Mouse (Mus musculus) cortical plate, adult 2 months (tissue): ENCODE data around the gene Apela. TPM values are rescaled to one million over a fixed set of nuclear protein-coding genes. Genes with fewer than 3 reads are reported as not detected.

Source experiments
- H3K27ac ChIP-seq: fragments of 200-500 bp; 2 replicates; pipeline ENCODE4 v1.5.1; 2012; ENCODE audit warnings: low read length, control low read depth, inconsistent platforms; ENCODE audit not compliant: insufficient read depth
- H3K4me1 ChIP-seq: fragments of 200-500 bp; 2 replicates; pipeline ENCODE4 v1.6.1; 2011; ENCODE audit warnings: low read length; ENCODE audit not compliant: control insufficient read depth, insufficient read depth
- H3K4me3 ChIP-seq: fragments of 200-500 bp; 2 replicates; pipeline ENCODE4 v1.5.1; 2011; ENCODE audit warnings: mild to moderate bottlenecking, low read length, control low read depth; ENCODE audit not compliant: insufficient read depth
- CTCF ChIP-seq: fragments of 200-500 bp; IDR thresholded peaks from 2 replicates; pipeline ENCODE4 v1.5.1; 2011; ENCODE audit warnings: mild to moderate bottlenecking, control low read depth, low read length; ENCODE audit not compliant: insufficient read depth; ENCODE audit errors: extremely low read depth
- POLR2A ChIP-seq: fragments of 200-500 bp; IDR thresholded peaks from 2 replicates; pipeline ENCODE4 v1.6.1; 2011; ENCODE audit warnings: mild to moderate bottlenecking, low read length, control low read depth; ENCODE audit not compliant: insufficient read depth; ENCODE audit errors: extremely low read depth
- polyA plus RNA-seq: library from polyadenylated mRNA; depleted of rRNA; stranded (reverse); fragments of >200 nt; gene quantifications from 2 replicates; pipeline ENCODE4 v1.2.3, GENCODE M21; 2012

Gene Apela
- polyA plus RNA-seq, 1 experiment = not detected

DNA sequence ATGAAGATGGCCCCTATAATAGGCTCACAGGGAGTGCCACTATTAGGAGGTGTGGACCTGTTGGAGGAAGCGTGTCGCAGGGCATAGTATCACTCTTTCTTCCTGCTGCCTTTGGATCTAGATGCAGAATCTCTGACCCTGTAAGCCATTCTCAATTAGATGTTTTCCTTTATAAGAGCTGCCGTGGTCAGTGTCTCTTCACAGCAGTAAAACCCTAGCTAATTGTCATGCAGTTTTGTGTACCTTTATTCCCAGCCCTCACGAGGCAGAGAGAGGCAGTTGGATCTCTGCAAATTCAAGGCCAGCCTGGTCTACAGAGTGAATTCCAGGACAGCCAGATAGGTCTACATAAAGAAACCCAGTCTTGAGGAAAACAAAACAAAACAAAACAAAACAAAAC, 25.1 kb upstream of the Apela start:
- no peak overlapping the region for H3K27ac ChIP-seq
- no peaks in the 10 kb centered on the region for H3K4me1 ChIP-seq
- no peak for TF ChIP-seq POLR2A
- H3K4me3 ChIP-seq = no peak overlapping the region

DNA sequence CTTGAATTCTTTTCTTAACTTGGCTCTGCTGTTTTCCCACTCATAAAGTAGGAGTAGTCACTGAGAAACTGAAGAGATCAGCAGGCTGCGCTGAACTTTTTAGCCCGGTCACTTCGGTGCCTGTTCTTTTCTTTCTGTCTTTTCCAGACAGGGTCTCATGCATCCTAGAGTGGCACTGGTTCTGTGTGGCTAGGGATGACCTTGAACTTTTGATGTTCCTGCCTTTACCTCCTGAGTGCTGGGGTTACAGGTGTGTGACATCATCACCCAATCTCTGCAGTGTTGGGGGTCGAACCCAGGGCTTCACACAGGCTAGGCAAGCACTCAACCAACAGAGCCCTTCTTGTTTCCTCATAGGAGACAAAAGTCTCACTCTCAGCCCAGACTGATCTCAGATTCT, 19.6 kb upstream of the Apela start:
- H3K4me3 ChIP-seq = no peak overlapping the region
- no peak overlapping the region for H3K27ac ChIP-seq
- no peak for TF ChIP-seq CTCF
- no peak for TF ChIP-seq POLR2A
- H3K4me1 ChIP-seq = no peaks in the 10 kb centered on the region

DNA sequence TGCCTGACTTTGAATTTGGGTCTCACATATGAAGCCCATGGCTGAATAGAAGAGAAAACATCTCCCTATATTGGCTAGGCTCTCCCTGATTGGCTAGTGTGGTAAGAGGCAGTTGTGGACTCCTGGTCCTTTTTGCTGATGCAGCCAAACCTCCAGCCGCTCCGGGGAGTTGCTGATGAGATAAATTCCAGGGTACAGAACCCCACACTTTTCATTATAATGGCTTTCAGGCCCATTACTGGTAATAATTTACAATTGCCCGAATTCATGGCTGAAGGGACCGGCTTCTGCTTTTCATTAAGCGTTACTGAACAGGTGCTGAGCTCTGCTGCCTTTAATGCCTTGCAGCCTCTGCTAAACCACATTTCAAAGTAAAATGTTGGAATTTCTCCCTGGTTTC, 16.8 kb upstream of the Apela start:
- Histone ChIP-seq H3K4me3 (no peak overlapping the region), H3K4me1 (no peaks in the 10 kb centered on the region), H3K27ac (no peak overlapping the region)
- TF ChIP-seq POLR2A (no peak), CTCF (no peak)

DNA sequence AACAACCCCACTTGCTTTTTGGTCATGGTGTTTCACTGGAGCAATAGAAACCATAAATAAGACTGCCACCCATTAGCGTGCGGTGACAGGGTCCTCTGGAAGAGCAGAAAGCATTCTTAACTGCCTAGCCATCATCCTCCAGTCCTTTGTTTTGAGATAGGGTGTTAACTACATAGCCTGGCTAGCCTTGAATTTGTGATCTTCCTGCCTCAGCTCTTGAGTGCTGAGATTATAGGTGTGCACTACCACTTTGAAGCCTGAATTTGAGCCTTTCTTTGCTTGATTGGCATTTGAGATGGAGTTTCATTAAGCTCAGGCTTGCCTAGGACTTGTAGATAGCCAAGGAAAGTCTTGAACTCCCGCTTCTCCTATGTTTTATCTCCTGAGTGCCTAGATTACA, 16.4 kb upstream of the Apela start:
- Histone ChIP-seq H3K4me1 (no peaks in the 10 kb centered on the region), H3K27ac (no peak overlapping the region)

DNA sequence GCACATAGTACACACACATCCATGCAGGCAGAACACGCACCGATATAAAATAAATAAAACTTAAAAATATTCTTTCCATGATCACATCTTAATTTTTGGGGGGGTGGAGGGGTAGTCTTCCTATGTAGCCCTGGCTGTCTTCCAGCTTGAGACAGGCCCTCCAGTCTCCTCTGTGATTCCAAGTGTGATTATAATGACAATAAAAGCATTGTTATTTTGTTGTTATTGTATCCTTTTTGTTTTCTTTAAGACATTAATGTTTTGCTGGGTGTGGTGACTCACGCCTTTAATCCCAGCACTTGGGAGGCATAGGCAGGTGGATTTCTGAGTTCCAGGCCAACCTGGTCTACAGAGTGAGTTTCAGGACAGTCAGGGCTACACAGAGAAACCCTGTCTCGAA, 10.7 kb upstream of the Apela start:
- no peak for TF ChIP-seq POLR2A
- no peak for TF ChIP-seq CTCF
- no peaks in the 10 kb centered on the region for H3K4me1 ChIP-seq
- no peak overlapping the region for H3K27ac ChIP-seq
- no peak overlapping the region for H3K4me3 ChIP-seq

More for the DNA sequence above, 16.4 kb upstream of the Apela start:
- no peak overlapping the region for H3K4me3 ChIP-seq
- TF ChIP-seq CTCF (no peak), POLR2A (no peak)

DNA sequence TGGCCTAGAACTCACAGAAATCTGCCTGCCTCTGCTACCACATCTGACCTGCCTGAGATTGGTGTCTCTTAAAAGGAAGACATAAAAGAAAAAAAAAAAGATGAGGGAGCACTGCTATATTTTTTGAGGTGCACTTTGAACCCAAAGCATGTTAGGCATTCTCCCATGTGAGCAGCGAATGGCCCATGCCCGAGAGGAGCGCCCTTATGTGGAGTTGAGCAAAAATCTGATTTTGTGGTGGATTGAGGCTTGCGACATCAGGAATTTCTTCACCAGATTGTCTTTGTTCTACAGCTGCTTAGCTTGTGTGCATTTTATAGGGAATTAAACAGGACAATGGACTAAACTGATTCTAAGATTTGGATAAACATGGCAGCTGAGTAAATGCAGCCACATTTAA, 10.1 kb upstream of the Apela start:
- H3K4me3 ChIP-seq = no peak overlapping the region
- no peak overlapping the region for H3K27ac ChIP-seq
- TF ChIP-seq POLR2A (no peak), CTCF (no peak)
- no peaks in the 10 kb centered on the region for H3K4me1 ChIP-seq

DNA sequence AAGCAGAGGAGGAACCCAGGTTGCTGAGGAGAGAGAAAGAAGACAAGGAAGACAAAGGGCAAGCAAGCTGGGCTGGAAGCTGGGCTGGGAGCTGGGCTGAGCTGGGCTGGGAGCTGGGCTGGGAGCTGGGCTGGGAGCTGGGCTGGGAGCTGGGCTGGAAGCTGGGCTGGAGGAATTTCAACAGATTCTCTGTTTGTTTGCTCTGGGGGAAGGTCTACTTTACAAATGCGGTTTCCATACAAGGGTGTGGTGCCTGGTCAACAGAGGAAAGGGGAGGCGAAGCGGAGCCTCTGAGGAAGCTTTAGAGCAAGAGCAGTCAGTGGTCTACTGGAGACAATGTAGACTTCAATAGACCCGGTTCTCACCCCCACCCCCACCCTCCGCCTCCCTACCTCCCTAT, 9.4 kb upstream of the Apela start:
- Histone ChIP-seq H3K27ac (no peak overlapping the region), H3K4me1 (no peaks in the 10 kb centered on the region), H3K4me3 (no peak overlapping the region)
- TF ChIP-seq CTCF (no peak), POLR2A (no peak)

DNA sequence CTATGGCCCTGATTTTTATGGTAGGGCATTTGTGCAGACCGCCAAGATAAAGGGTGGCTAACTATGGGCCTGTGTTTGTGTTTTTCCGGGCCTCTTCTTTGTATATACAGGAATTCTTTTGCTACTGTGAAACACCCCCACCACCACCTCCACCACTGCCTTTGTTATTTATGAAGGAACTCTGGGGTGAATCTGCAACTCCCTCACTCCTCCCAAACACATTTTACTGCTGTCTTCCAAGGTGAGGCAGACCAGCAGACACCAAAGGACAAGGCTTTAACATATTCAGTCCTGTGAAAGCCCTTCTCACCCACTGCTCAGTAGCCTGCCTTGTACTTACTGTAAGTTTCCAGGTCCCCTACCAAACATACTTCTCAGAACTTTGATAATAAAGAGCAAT, 3.0 kb downstream of the Apela start:
- H3K4me1 ChIP-seq = no peaks in the 10 kb centered on the region
- H3K27ac ChIP-seq = no peak overlapping the region
- H3K4me3 ChIP-seq = no peak overlapping the region
- TF ChIP-seq POLR2A = no peak
- TF ChIP-seq CTCF = no peak

DNA sequence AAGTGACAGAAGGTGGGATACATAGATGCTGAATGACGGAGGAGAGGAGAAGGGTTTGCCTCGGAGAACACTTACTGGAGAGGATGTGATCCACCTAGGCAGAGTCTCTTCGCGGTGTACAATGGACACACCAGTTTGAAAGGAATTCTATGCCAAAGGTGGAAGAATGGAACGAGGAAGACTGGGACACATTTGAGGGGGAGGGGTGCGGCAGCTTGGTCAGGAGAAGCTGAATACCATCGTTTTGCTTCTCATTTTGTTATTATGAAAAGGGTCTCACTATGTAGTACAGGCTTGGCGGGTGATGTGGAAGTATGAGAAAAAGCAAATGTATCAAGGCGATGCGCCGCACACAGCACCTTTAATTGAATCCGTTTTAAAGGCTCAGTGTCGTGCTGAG, 4.1 kb downstream of the Apela start:
- Histone ChIP-seq H3K27ac (no peak overlapping the region), H3K4me1 (no peaks in the 10 kb centered on the region), H3K4me3 (no peak overlapping the region)
- TF ChIP-seq POLR2A (no peak), CTCF (no peak)

DNA sequence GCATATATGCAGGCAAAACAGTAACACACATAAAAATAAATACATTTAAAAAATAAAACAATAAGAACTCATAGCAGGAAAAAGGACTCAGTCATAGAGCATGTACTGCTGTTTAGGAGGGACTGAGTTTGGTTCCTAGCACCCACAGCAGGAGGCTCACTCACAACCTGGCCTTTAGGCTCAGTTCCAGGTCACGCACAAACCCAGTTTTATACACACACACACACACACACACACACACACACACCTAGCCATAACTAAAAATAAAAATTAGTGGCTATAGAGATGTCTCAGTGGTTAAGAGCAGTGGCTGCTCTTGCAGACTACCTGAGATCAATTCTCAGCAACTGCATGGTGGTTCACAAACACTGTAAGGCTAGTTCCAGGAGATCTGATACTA, 5.0 kb downstream of the Apela start:
- TF ChIP-seq POLR2A (no peak), CTCF (no peak)
- no peaks in the 10 kb centered on the region for H3K4me1 ChIP-seq
- no peak overlapping the region for H3K27ac ChIP-seq
- no peak overlapping the region for H3K4me3 ChIP-seq

DNA sequence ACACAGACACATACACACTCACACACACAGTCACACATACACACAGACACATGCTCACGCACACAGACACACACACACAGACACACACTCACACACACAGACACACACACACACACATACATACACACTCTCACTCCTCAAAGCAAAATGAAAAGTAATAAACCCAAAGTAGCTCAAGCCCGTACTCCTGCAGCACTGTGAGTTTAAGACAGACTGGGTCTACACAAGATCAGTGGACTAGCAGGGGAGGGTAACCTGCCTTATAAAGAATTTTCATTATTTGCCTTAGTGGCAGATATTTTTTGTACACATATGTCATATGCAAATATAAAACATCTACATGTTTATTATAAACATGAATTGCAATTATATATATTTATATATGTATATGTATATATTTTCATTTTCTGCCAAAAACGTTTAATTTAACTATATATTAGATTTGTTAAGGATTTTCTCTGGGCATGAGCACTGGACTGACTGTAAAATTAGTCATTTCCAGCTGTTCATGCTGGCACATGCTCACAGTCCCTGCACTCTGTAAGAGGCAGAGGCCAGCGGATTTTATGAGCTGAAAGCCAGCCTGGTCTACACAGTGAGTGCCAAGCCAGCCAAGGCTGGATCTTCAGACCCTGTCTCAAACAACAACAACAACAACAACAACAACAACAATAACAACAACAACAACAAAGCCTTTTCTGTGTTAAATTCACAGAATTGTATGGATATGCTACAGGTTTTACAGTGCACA, 6.2 kb downstream of the Apela start:
- TF ChIP-seq POLR2A (no peak), CTCF (no peak)
- Histone ChIP-seq H3K27ac (no peak overlapping the region), H3K4me3 (no peak overlapping the region), H3K4me1 (no peaks in the 10 kb centered on the region)
